20 mouse cellular contexts compared by ENCODE assay signal in the genomic region with DNA sequence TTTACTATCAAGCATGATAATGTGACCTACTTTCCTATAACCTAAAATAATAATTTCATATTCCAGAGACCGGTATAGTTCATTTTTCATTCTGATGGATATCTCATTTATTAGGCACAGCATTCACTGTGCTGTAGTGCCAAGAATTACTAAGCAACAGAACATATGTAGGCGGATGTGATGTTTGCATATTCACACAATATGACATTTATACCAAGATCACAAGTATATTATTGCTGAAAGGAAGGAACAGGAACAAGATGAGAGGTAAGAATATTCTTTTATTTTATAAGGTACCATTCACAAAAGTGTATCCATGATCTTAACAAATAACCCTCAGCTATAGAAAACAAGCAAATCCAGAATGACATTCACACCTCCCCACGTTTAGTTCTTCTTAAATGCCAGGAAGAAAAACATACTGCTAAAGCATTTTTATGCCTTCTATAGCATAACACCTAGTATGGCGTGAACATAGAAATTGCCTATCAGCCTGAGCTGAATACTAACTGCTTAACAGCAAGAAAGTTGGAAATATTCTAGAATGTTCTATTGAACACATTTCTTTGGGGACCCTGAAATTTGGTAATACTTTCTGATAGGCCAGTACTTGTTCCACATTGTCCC.
DNase-seq lines count a peak whose midpoint lies in the region; ATAC-seq and TF ChIP-seq lines count a peak whose summit lies in the region.
"Had no signal": no experiment of that assay in that cellular context is flagged by ENCODE, and none has a peak within 500 bp of the region (broad histone marks: within the 10 kb centered on the region; RNA-seq: fewer than 3 reads in every experiment).

No protein-coding gene starts in this region.

- no peaks in the 10 kb centered on the region for H3K9me3 ChIP-seq in forebrain, embryonic 14.5 days (replicated peaks; ENCODE audit: control insufficient read depth, low read length)
- no peaks in the 10 kb centered on the region for H3K9me3 ChIP-seq in forebrain, embryonic 10.5 days
- H3K9me3 ChIP-seq: embryonic facial prominence, embryonic 10.5 days; G1E; heart, embryonic 12.5 days; hindbrain, embryonic 10.5 days had no signal

- no peak overlapping the region for H3K27ac ChIP-seq in forebrain, embryonic 14.5 days (ENCODE audit: low read depth, low read length)
- no peak overlapping the region for H3K27ac ChIP-seq in forebrain, embryonic 10.5 days
- peak overlapping the region; percentile 73 for H3K27ac ChIP-seq in layer of hippocampus, adult 2 months
- H3K27ac ChIP-seq: embryonic facial prominence, embryonic 10.5 days; heart, adult 2 months; hindbrain, embryonic 10.5 days; hindbrain, embryonic 14.5 days had no signal

- no peak overlapping the region for H3K4me3 ChIP-seq in forebrain, embryonic 14.5 days (ENCODE audit: low read depth, low read length)
- no peak overlapping the region for H3K4me3 ChIP-seq in forebrain, embryonic 10.5 days
- no peak overlapping the region for H3K4me3 ChIP-seq in layer of hippocampus, adult 2 months
- H3K4me3 ChIP-seq: embryonic facial prominence, embryonic 10.5 days; heart, adult 2 months; heart, embryonic 12.5 days; hindbrain, embryonic 10.5 days had no signal

- no peaks in the 10 kb centered on the region for H3K4me1 ChIP-seq in forebrain, embryonic 14.5 days (ENCODE audit: control insufficient read depth, insufficient read depth, low read length)
- no peaks in the 10 kb centered on the region for H3K4me1 ChIP-seq in forebrain, embryonic 10.5 days
- H3K4me1 ChIP-seq: embryonic facial prominence, embryonic 10.5 days; heart, embryonic 12.5 days; hindbrain, embryonic 10.5 days had no signal

- peak; percentile 4 for DNase-seq in forebrain, embryonic 14.5 days (ENCODE audit: low spot score)
- DNase-seq in forebrain, embryonic 10.5 days (ENCODE audit: extremely low spot score, low spot score), result no peak
- peak in 1 of 2 experiments; percentile 47 for DNase-seq in layer of hippocampus, adult 2 months (ENCODE audit: low spot score in 2 of 2)
- DNase-seq in layer of hippocampus, postnatal 36 days, result no peak
- peak; percentile 12 to 33 for DNase-seq in left cerebral cortex, postnatal 25 days (ENCODE audit: low spot score in 2 of 2)
- DNase-seq in left cerebral cortex, postnatal 36 days (ENCODE audit: low spot score in 2 of 2), result no peak
- DNase-seq in spleen, postnatal 36 days (ENCODE audit: low spot score in 2 of 2), result no peak
- DNase-seq: adrenal gland, adult 8-10 months; B cell, adult 2 months; cerebellum, adult 2 months; cerebellum, postnatal 10 days; gastrocnemius, postnatal 14 days; heart, adult 2 months had no signal

- H3K27me3 ChIP-seq in forebrain, embryonic 14.5 days (replicated peaks; ENCODE audit: control insufficient read depth, insufficient read depth, low read length), result no peaks in the 10 kb centered on the region
- no peaks in the 10 kb centered on the region for H3K27me3 ChIP-seq in forebrain, embryonic 10.5 days (ENCODE audit: poor library complexity, severe bottlenecking)
- H3K27me3 ChIP-seq: heart, embryonic 12.5 days had no signal

- no peak for ATAC-seq in forebrain, embryonic 14.5 days
- ATAC-seq: CD4-positive, CD25-positive, alpha-beta regulatory T cell, adult 4 months; forebrain, embryonic 16.5 days had no signal

- no peak for TF ChIP-seq CTCF in layer of hippocampus, adult 2 months (conservative IDR thresholded peaks at IDR 0.05)

- 83% methylated on average over 4 of the region's 4 CpGs for WGBS in forebrain, embryonic 14.5 days
- 89% methylated on average over 4 of the region's 4 CpGs for WGBS in forebrain, embryonic 10.5 days

- H3K36me3 ChIP-seq in forebrain, embryonic 14.5 days (ENCODE audit: control insufficient read depth, insufficient read depth, low read length), result no peaks in the 10 kb centered on the region
- H3K36me3 ChIP-seq in forebrain, embryonic 10.5 days (replicated peaks), result no peaks in the 10 kb centered on the region
- H3K36me3 ChIP-seq: embryonic facial prominence, embryonic 10.5 days; G1E; heart, embryonic 12.5 days; hindbrain, embryonic 10.5 days had no signal

- H3K9ac ChIP-seq in forebrain, embryonic 14.5 days (ENCODE audit: low read length), result no peak overlapping the region
- H3K9ac ChIP-seq: heart, embryonic 12.5 days; hindbrain, embryonic 14.5 days had no signal

- intact Hi-C loops in left cerebral cortex, postnatal 25 days (cut with DNase I), result no loop called here
- intact Hi-C loops in left cerebral cortex, postnatal 36 days (cut with DNase I), result no loop called here

- H3K4me2 ChIP-seq in forebrain, embryonic 14.5 days (ENCODE audit: low read length), result no peak overlapping the region
- H3K4me2 ChIP-seq: heart, embryonic 12.5 days; hindbrain, embryonic 14.5 days had no signal

Comparison
In these comparisons a context has a peak if more than half of its experiments do, and no peak if none do; other contexts are left out.
1. DNase-seq: peak in forebrain, embryonic 14.5 days (single experiment) and left cerebral cortex, postnatal 25 days (2 of 2); none in forebrain, embryonic 10.5 days (single experiment), layer of hippocampus, postnatal 36 days (0 of 2), left cerebral cortex, postnatal 36 days (0 of 2) and spleen, postnatal 36 days (0 of 2).